Mouse (Mus musculus) embryo, embryonic 11 days (tissue): ENCODE measurements around the gene Dnal1.
A peak's percentile ranks its signal among the peaks of the same experiment; 100 is the strongest.

Source experiments
- DNase-seq: peaks from one replicate; pipeline ENCODE4 v3.0.0-alpha.2; 2015

Dnal1 gene

GRCm38 (mm10) chr12:84163586-84164110, 49.5 kb downstream of the Dnal1 start:
- no peak for DNase-seq

- peak; percentile 50 for DNase-seq
Observed at GRCm38 (mm10) chr12:84165631-84166373, 51.6 kb downstream of the Dnal1 start.

- DNase-seq: no peak
Observed at GRCm38 (mm10) chr12:84170610-84171009, 56.4 kb downstream of the Dnal1 start.

GRCm38 (mm10) chr12:84172216-84172615, 58.0 kb downstream of the Dnal1 start:
- no peak for DNase-seq

DNA sequence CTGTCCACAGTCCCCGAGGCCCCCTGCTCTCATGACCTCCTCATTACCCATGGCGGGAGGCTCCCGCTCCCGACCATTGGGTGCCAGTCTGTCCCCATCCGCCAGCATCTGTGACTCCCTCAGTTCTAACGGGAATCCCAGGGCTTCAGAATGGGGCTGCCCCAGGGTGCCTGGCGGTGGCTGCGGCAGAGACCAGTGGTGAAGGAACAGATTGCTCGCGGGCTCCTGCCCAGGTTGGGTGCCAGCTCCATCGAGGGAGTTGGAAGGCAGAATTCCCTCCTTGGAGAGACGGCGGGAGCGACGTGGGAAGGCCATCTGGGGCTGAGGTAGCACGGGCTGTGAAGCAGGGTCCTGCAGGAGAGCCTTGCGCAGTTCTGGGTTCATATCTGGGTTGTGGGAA, 58.7 kb downstream of the Dnal1 start:
- no peak for DNase-seq

DNA sequence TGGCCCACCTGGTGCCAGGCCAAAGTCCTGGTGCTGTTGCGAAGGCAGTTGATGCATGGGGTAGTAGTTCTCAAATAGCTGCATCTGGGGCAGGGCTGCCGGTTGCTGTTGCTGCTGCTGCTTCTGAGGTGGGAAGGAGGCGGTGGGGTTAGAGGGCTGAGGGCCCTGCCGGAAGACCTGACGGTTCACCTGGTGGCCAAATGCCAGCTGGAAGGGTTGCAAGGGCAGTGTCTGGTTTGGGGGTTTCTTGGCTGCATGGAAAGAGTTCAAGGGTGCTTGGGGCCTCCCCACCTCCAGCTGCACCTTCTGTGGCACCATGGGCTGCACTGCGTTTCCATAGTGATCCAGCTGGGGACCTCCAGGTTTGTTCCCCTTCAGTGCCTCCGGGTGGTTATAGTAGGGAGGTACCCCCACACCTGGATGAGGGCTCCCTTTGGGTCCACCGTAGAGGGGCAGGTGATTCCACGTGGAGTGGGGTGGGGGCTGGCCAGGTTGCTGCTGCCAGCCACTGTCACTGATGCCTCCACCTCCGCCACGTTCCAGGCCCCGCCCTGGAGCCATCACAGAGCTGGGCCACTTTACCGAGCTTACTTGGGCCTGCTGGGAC, 59.2 kb downstream of the Dnal1 start:
- no peak for DNase-seq

GRCm38 (mm10) chr12:84174190-84174811, 60.1 kb downstream of the Dnal1 start:
- no peak for DNase-seq

DNA sequence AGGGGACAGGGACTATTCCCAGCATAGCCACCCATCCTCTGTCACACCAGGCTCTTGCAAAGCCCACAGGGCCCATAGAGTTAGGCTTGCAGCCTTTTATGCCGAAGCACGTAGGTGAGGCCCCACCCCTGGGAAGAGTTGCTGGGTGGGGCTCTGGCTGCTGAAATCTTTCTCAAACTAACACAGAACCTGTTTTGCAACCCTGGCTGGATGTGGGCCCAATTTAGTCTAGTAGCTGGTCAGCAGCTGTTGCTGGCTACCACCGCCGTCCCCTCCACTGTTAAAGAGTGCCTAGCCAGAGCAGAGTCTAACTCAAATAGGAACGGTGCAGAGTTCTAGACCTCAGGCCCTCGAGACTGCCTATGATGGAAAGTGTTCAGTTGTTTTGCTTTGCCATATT, 60.7 kb downstream of the Dnal1 start:
- no peak for DNase-seq

- peak; percentile 84 for DNase-seq
Observed at GRCm38 (mm10) chr12:84175659-84176061, 61.5 kb downstream of the Dnal1 start.

DNA sequence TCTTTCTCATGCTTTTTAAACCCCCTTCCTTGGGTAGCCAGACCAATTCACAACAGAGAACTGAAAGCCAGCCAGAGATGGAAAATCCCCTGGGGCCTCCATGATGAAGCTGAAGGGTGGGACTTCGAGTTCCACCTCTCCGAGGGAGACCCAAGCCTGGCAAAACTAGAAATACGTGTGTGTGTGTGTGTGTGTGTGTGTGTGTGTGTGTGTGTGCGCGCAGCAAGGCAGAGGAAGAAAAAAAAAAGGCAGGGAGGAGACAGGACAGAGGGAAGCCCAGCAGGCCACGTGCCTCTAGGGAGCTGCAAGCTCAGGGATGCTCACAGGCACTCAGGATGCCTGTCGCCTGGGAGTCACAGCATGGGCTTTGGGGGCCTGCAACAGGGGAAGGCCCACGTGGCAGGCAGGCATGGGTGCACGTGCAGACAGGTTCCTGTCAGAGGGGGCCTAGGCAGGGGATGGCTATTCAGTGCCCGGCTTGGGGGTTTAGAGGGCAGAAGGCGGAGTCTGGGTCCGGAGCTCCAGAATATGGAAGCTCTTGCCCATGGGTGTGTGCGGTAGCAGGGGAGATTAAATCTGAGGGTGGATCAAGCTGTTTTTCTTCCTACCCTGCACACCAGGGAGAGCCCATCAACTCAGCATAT, 62.1 kb downstream of the Dnal1 start:
- DNase-seq: peak; percentile 66

DNA sequence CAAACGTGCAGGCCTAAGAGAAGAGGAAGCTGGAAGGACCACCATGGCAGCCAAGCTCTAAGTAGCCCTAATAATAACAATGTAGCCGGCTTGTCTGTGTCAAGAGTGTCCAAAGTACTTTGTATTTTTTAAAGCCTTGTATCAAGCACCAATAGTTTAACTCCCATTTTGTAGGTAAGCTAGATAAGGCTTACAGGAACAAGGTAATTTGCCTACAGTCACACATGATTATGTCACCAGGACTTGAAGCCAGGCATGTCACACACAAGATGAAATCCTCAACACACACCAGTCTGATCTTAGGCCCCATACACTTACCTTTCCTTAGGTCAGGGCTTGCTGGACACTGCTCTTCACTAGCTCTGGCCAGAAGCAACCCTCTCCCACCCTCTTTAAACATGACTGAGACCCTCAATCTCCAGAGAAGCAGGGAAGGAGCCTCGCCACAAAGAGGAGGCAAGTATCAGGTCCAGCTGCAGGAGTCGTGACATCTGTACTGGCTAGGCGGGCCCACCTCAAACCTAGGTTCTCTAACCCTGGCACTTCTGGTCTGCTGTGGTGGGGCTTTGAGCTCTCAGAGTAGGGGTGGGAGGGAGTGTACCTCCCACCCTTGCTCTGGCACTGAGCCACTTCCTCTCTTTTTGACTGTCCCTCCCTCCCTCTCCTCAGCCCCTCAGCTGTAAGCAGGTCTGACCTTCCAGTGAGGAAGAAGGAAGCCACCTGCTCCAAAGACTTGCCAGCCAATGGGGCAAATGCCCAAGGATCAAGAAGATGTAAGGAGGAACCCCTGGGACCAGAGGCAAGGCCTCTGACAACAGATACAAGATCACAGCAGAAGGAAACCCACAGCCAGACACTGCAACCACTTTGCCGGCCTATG, 63.0 kb downstream of the Dnal1 start:
- DNase-seq: no peak

- DNase-seq: no peak
Observed at GRCm38 (mm10) chr12:84178052-84178451, 63.9 kb downstream of the Dnal1 start.

- no peak for DNase-seq
Observed at GRCm38 (mm10) chr12:84178652-84179445, 64.7 kb downstream of the Dnal1 start.

DNA sequence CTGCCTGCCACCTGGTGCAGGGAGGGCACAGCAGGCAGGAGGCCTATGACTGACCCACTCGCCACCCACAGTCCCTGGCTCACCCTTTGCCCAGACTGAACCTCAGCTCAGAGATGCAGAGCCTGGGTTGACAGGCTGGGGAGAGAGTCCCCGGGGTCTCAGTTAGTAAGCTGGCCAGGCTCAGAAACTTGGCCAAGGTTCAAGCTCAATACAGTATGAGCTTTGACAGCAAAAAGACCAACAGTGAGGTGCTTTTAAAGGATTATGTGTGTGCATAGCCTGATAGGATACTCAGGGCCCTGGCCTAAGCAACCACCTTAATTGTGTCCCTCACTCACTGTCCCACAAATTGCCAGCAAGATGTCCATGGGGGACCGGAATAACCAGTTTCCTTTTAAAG, 65.9 kb downstream of the Dnal1 start:
- DNase-seq: no peak

- DNase-seq: no peak
Observed at GRCm38 (mm10) chr12:84180701-84181435, 66.7 kb downstream of the Dnal1 start.

DNA sequence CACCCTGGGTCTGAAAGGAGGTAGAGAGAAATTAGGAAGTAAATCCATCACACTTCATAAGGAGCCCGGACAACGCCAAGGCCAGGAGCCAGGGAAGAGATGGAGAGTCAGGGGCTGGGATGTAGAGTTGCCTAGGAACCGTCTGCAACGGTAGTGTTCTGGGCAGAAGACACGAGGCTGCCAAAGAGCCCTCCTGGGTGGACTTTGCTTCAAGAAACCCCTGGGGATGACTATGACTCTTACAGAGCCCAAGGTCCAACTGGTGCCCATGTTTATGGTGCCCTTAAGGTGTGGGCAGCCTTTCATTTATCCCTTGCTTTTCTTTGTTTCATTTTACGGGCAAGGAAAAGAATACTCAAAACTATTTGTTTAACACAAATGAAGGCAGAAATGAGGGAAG, 67.8 kb downstream of the Dnal1 start:
- no peak for DNase-seq

DNA sequence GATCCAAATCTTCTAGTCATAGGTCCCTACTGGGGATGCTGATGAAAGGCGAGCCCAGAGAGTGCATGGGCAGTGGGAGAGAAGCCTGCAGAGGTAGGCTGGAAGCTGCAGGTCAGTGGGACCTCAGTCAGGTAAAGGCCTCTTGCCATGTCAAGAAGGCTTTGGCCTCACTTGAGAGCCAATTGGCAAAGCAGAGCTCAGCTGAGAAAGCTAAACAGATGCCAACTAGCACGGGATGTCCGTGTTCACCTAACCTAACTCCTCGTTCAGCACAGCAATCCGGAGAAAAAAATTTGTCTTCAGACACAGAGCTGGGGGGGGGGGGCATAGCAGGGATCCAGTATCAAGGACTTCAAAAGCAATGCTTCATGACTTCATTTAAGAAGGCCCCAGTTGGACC, 70.8 kb downstream of the Dnal1 start:
- DNase-seq: no peak

GRCm38 (mm10) chr12:84185547-84185946, 71.4 kb downstream of the Dnal1 start:
- no peak for DNase-seq

- no peak for DNase-seq
Observed at GRCm38 (mm10) chr12:84186536-84186935, 72.4 kb downstream of the Dnal1 start.

GRCm38 (mm10) chr12:84186950-84187349, 72.8 kb downstream of the Dnal1 start:
- DNase-seq: no peak
